Comparison of ENCODE assay signal across 9 mouse cellular contexts in genomic region chr4:44106297-44106821, GRCm38 (mm10). TPM values are rescaled to one million over a fixed set of nuclear protein-coding genes. Genes with fewer than 3 reads are reported as not detected.
DNase-seq lines count a peak whose midpoint lies in the region; ATAC-seq lines count a peak whose summit lies in the region.
"Had no signal": no experiment of that assay in that cellular context is flagged by ENCODE, and none has a peak within 500 bp of the region (broad histone marks: within the 10 kb centered on the region; RNA-seq: fewer than 3 reads in every experiment).

No protein-coding gene starts in this region.

- H3K4me3 ChIP-seq in kidney, embryonic 15.5 days (replicated peaks) = peak overlapping the region; percentile 35
- peak overlapping the region; percentile 34 for H3K4me3 ChIP-seq in embryonic facial prominence, embryonic 13.5 days
- peak overlapping the region; percentile 21; the same call in 1 of the 2 replicates for H3K4me3 ChIP-seq in intestine, embryonic 14.5 days (ENCODE audit: low read depth, low read length)
- H3K4me3 ChIP-seq in neural tube, embryonic 14.5 days (ENCODE audit: low read depth, low read length) = no peak overlapping the region

- 31% methylated on average over 18 of the region's 18 CpGs for WGBS in kidney, embryonic 15.5 days
- 19% methylated on average over 18 of the region's 18 CpGs for WGBS in embryonic facial prominence, embryonic 13.5 days
- WGBS in intestine, embryonic 14.5 days = 21% methylated on average over 18 of the region's 18 CpGs
- 32% methylated on average over 18 of the region's 18 CpGs for WGBS in neural tube, embryonic 14.5 days

- no peak for DNase-seq in kidney, adult 11 months
- peak; percentile 64 for DNase-seq in intestine, embryonic 14.5 days (ENCODE audit: low spot score)
- DNase-seq in urinary bladder, postnatal 25 days (ENCODE audit: low spot score) = no peak
- no peak for DNase-seq in layer of hippocampus, adult 8-10 months (ENCODE audit: low spot score in 2 of 2)
- no peak for DNase-seq in kidney, adult 9 months

- no peak; the same call in 1 of the 2 replicates for ATAC-seq in kidney, embryonic 15.5 days (replicated peaks; ENCODE audit: low FRiP score)
- ATAC-seq in embryonic facial prominence, embryonic 13.5 days (ENCODE audit: insufficient number of reproducible peaks, insufficient read depth, low FRiP score, low TSS enrichment, low read depth) = no peak
- ATAC-seq in intestine, embryonic 14.5 days (replicated peaks; ENCODE audit: low FRiP score, low TSS enrichment, low read depth) = no peak
- no peak for ATAC-seq in neural tube, embryonic 14.5 days (ENCODE audit: low read depth)
- ATAC-seq: Patski had no signal

- peak overlapping the region; percentile 49 for H3K4me2 ChIP-seq in kidney, embryonic 15.5 days
- H3K4me2 ChIP-seq in embryonic facial prominence, embryonic 13.5 days = peak overlapping the region; percentile 50
- H3K4me2 ChIP-seq in intestine, embryonic 14.5 days (ENCODE audit: low read length) = peak overlapping the region; percentile 46
- peak overlapping the region; percentile 28; the same call in 1 of the 2 replicates for H3K4me2 ChIP-seq in neural tube, embryonic 14.5 days (ENCODE audit: low read depth, low read length)

- no peaks in the 10 kb centered on the region for H3K27me3 ChIP-seq in kidney, embryonic 15.5 days
- H3K27me3 ChIP-seq in embryonic facial prominence, embryonic 13.5 days = no peaks in the 10 kb centered on the region
- H3K27me3 ChIP-seq in intestine, embryonic 14.5 days (replicated peaks; ENCODE audit: control insufficient read depth, insufficient read depth, low read length) = no peaks in the 10 kb centered on the region
- no peaks in the 10 kb centered on the region for H3K27me3 ChIP-seq in neural tube, embryonic 14.5 days (ENCODE audit: control insufficient read depth, insufficient read depth, low read length)
- H3K27me3 ChIP-seq: Patski had no signal

- H3K27ac ChIP-seq in kidney, embryonic 15.5 days = peak overlapping the region; percentile 82
- peak overlapping the region; percentile 17 for H3K27ac ChIP-seq in embryonic facial prominence, embryonic 13.5 days
- H3K27ac ChIP-seq in intestine, embryonic 14.5 days (ENCODE audit: low read depth) = peak overlapping the region; percentile 18; the same call in 1 of the 2 replicates
- no peak overlapping the region for H3K27ac ChIP-seq in neural tube, embryonic 14.5 days (ENCODE audit: low read depth, low read length)

- H3K9me3 ChIP-seq in kidney, embryonic 15.5 days (replicated peaks) = no peaks in the 10 kb centered on the region
- H3K9me3 ChIP-seq in embryonic facial prominence, embryonic 13.5 days = no peaks in the 10 kb centered on the region
- no peaks in the 10 kb centered on the region for H3K9me3 ChIP-seq in intestine, embryonic 14.5 days (ENCODE audit: control insufficient read depth, low read length)
- no peaks in the 10 kb centered on the region for H3K9me3 ChIP-seq in neural tube, embryonic 14.5 days (ENCODE audit: control insufficient read depth, low read length)

- H3K4me1 ChIP-seq in kidney, embryonic 15.5 days = peaks cover 46% of the 10 kb centered on the region
- peaks cover 32% of the 10 kb centered on the region for H3K4me1 ChIP-seq in embryonic facial prominence, embryonic 13.5 days
- peaks cover 18% of the 10 kb centered on the region; the same call in 1 of the 2 replicates for H3K4me1 ChIP-seq in intestine, embryonic 14.5 days (replicated peaks; ENCODE audit: control insufficient read depth, insufficient read depth, low read length)
- H3K4me1 ChIP-seq in neural tube, embryonic 14.5 days (ENCODE audit: control insufficient read depth, insufficient read depth, low read length) = no peaks in the 10 kb centered on the region; the same call in 1 of the 2 replicates

- no peaks in the 10 kb centered on the region for H3K36me3 ChIP-seq in kidney, embryonic 15.5 days
- H3K36me3 ChIP-seq in embryonic facial prominence, embryonic 13.5 days = no peaks in the 10 kb centered on the region
- H3K36me3 ChIP-seq in intestine, embryonic 14.5 days (ENCODE audit: control insufficient read depth, insufficient read depth, low read length) = no peaks in the 10 kb centered on the region
- H3K36me3 ChIP-seq in neural tube, embryonic 14.5 days (ENCODE audit: control insufficient read depth, insufficient read depth, low read length) = no peaks in the 10 kb centered on the region

- no peak overlapping the region for H3K9ac ChIP-seq in kidney, embryonic 15.5 days
- H3K9ac ChIP-seq in embryonic facial prominence, embryonic 13.5 days = peak overlapping the region; percentile 41; the same call in 1 of the 2 replicates
- no peak overlapping the region for H3K9ac ChIP-seq in intestine, embryonic 14.5 days (ENCODE audit: low read length)
- no peak overlapping the region for H3K9ac ChIP-seq in neural tube, embryonic 14.5 days (replicated peaks; ENCODE audit: low read depth, low read length)

RNA-seq across cellular contexts. Expression of gene Gne, which starts 22.4 kb away (rescaled TPM):
- polyA plus RNA-seq in kidney, embryonic 15.5 days (2015; fragmentation: Nextera tagmentation; extraction: Ambion mirVana) = 22.5 and 25.3 TPM in 2 replicates
- 20.2 and 23.6 TPM in 2 replicates for polyA plus RNA-seq in embryonic facial prominence, embryonic 13.5 days (2015; fragmentation: Nextera tagmentation; extraction: Ambion mirVana)
- polyA plus RNA-seq in intestine, embryonic 14.5 days (2014; fragmentation: Nextera tagmentation; extraction: Ambion mirVana) = 41.5 and 42.3 TPM in 2 replicates
- 27.0 and 31.8 TPM in 2 replicates for polyA plus RNA-seq in neural tube, embryonic 14.5 days (2014; fragmentation: Nextera tagmentation; extraction: Ambion mirVana)
- total RNA-seq in layer of hippocampus, adult 8-10 months (2022) = 10 to 100 TPM; 50.7 to 61.6 (median 55.9) TPM
